Mouse (Mus musculus): ENCODE results near the gene Irgm2. TPM values are rescaled to one million over a fixed set of nuclear protein-coding genes. Genes with fewer than 3 reads are reported as not detected.
A peak's percentile ranks its signal among the peaks of the same experiment; 100 is the strongest.

Gene Irgm2
- polyA plus RNA-seq, 1 experiment from 2014 or later = 1.5 TPM

GRCm38 (mm10) chr11:58198663-58199062, 755 bp upstream of the Irgm2 start:
- Histone ChIP-seq H3K27me3 (ENCODE audit: control insufficient read depth, insufficient read depth, low read length) (no peaks in the 10 kb centered on the region), H3K4me1 (ENCODE audit: control insufficient read depth, insufficient read depth, low read length) (no peaks in the 10 kb centered on the region), H3K9ac (replicated peaks; ENCODE audit: low read length) (no peak overlapping the region), H3K9me3 (replicated peaks; ENCODE audit: control insufficient read depth, low read length) (no peaks in the 10 kb centered on the region), H3K27ac (replicated peaks; ENCODE audit: low read depth, low read length) (no peak overlapping the region), H3K4me2 (ENCODE audit: low read depth, low read length) (no peak overlapping the region), H3K36me3 (replicated peaks; ENCODE audit: control insufficient read depth, insufficient read depth, low read depth, low read length) (no peaks in the 10 kb centered on the region), H3K4me3 (ENCODE audit: low read depth, low read length) (no peak overlapping the region)
- no peak for DNase-seq (ENCODE audit: low spot score)
- ATAC-seq (replicated peaks; ENCODE audit: insufficient number of reproducible peaks, low FRiP score, low TSS enrichment, low read depth) = no peak
- 89% methylated on average over 4 of the region's 4 CpGs for WGBS

GRCm38 (mm10) chr11:58200226-58200625, 808 bp downstream of the Irgm2 start:
- WGBS = 89% methylated on average over 4 of the region's 4 CpGs

GRCm38 (mm10) chr11:58201052-58201451, 1.6 kb downstream of the Irgm2 start:
- H3K4me1 ChIP-seq (ENCODE audit: control insufficient read depth, insufficient read depth, low read length) = no peaks in the 10 kb centered on the region

More at GRCm38 (mm10) chr11:58200226-58200625, 808 bp downstream of the Irgm2 start:
- Histone ChIP-seq H3K4me3 (ENCODE audit: low read depth, low read length) (no peak overlapping the region), H3K27ac (replicated peaks; ENCODE audit: low read depth, low read length) (no peak overlapping the region), H3K4me2 (ENCODE audit: low read depth, low read length) (no peak overlapping the region), H3K9me3 (replicated peaks; ENCODE audit: control insufficient read depth, low read length) (no peaks in the 10 kb centered on the region), H3K36me3 (replicated peaks; ENCODE audit: control insufficient read depth, insufficient read depth, low read depth, low read length) (no peaks in the 10 kb centered on the region), H3K4me1 (ENCODE audit: control insufficient read depth, insufficient read depth, low read length) (no peaks in the 10 kb centered on the region), H3K9ac (replicated peaks; ENCODE audit: low read length) (no peak overlapping the region), H3K27me3 (ENCODE audit: control insufficient read depth, insufficient read depth, low read length) (no peaks in the 10 kb centered on the region)
- no peak for DNase-seq (ENCODE audit: low spot score)
- ATAC-seq (replicated peaks; ENCODE audit: insufficient number of reproducible peaks, low FRiP score, low TSS enrichment, low read depth) = no peak

DNA sequence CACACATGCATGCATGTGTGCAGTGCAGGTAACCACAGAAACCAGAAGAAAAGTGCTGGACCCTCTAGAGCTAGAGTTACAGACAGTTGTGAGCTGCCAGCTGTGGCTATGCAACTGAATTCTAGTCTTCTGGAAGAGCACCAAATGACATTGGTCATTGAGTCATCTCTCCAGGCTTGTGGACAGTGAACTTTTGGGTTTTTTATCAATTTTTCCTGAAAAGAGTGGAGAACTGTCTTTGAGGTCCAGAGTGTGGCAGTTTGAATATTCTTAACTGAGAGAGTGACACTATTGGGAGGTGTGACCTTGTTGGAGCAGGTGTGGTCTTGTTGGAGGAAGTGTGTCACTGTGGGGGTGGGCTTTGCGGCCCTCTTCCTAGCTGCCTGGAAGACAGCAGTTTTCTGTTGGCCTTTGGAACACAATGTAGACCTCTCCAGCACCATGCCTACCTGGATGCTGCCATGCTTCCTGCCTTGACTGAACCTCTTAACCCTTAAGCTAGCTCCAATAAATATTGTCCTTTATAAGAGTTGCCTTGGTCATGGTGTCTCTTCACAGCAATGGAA, 11.0 kb downstream of the Irgm2 start:
- Histone ChIP-seq H3K27me3 (ENCODE audit: control insufficient read depth, insufficient read depth, low read length) (no peaks in the 10 kb centered on the region), H3K9ac (replicated peaks; ENCODE audit: low read length) (no peak overlapping the region), H3K4me2 (ENCODE audit: low read depth, low read length) (no peak overlapping the region), H3K9me3 (replicated peaks; ENCODE audit: control insufficient read depth, low read length) (no peaks in the 10 kb centered on the region), H3K27ac (replicated peaks; ENCODE audit: low read depth, low read length) (no peak overlapping the region), H3K4me1 (ENCODE audit: control insufficient read depth, insufficient read depth, low read length) (no peaks in the 10 kb centered on the region), H3K4me3 (ENCODE audit: low read depth, low read length) (no peak overlapping the region), H3K36me3 (replicated peaks; ENCODE audit: control insufficient read depth, insufficient read depth, low read depth, low read length) (no peaks in the 10 kb centered on the region)
- DNase-seq (ENCODE audit: low spot score) (no peak), ATAC-seq (replicated peaks; ENCODE audit: insufficient number of reproducible peaks, low FRiP score, low TSS enrichment, low read depth) (no peak)
- 95% methylated on average over 1 of the region's 1 CpGs for WGBS

More at GRCm38 (mm10) chr11:58201052-58201451, 1.6 kb downstream of the Irgm2 start:
- Histone ChIP-seq H3K4me3 (ENCODE audit: low read depth, low read length) (no peak overlapping the region), H3K36me3 (replicated peaks; ENCODE audit: control insufficient read depth, insufficient read depth, low read depth, low read length) (no peaks in the 10 kb centered on the region), H3K27ac (replicated peaks; ENCODE audit: low read depth, low read length) (no peak overlapping the region), H3K27me3 (ENCODE audit: control insufficient read depth, insufficient read depth, low read length) (no peaks in the 10 kb centered on the region), H3K9me3 (replicated peaks; ENCODE audit: control insufficient read depth, low read length) (no peaks in the 10 kb centered on the region), H3K4me2 (ENCODE audit: low read depth, low read length) (no peak overlapping the region), H3K9ac (replicated peaks; ENCODE audit: low read length) (no peak overlapping the region)
- no peak for DNase-seq (ENCODE audit: low spot score)
- 84% methylated on average over 12 of the region's 12 CpGs for WGBS
- no peak for ATAC-seq (replicated peaks; ENCODE audit: insufficient number of reproducible peaks, low FRiP score, low TSS enrichment, low read depth)

- DNase-seq (ENCODE audit: low spot score) (no peak), ATAC-seq (replicated peaks; ENCODE audit: insufficient number of reproducible peaks, low FRiP score, low TSS enrichment, low read depth) (no peak)
- no peaks in the 10 kb centered on the region for H3K4me1 ChIP-seq (ENCODE audit: control insufficient read depth, insufficient read depth, low read length)
- H3K27ac ChIP-seq (replicated peaks; ENCODE audit: low read depth, low read length) = no peak overlapping the region
- WGBS = 28% methylated on average over 9 of the region's 9 CpGs
- no peak overlapping the region for H3K9ac ChIP-seq (replicated peaks; ENCODE audit: low read length)
- no peaks in the 10 kb centered on the region for H3K27me3 ChIP-seq (ENCODE audit: control insufficient read depth, insufficient read depth, low read length)
- no peak overlapping the region for H3K4me2 ChIP-seq (ENCODE audit: low read depth, low read length)
- no peak overlapping the region for H3K4me3 ChIP-seq (ENCODE audit: low read depth, low read length)
- H3K36me3 ChIP-seq (replicated peaks; ENCODE audit: control insufficient read depth, insufficient read depth, low read depth, low read length) = no peaks in the 10 kb centered on the region
- H3K9me3 ChIP-seq (replicated peaks; ENCODE audit: control insufficient read depth, low read length) = no peaks in the 10 kb centered on the region
These were observed 11.8 kb downstream of the Irgm2 start for GRCm38 (mm10) chr11:58211062-58211681.

DNA sequence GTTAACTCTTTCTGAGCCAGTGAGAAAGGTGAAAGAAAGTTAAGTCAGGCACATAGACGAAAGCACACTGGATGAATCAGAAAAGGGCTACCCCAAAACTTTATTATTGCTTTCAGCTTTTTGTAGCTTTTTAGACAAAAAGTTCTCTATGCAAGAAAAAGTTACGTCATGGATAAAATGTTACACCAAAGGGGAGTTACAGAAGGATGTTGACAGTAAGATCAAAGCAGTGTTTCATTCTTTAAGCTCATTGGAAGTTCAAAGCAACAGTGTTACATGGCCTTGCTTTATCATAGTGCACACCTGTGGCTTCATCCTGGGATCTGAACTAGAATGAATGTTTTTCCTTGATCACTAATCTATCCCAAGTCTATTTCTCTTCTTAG, 12.3 kb downstream of the Irgm2 start:
- ATAC-seq (replicated peaks; ENCODE audit: insufficient number of reproducible peaks, low FRiP score, low TSS enrichment, low read depth) (no peak), DNase-seq (ENCODE audit: low spot score) (no peak)
- H3K27me3 ChIP-seq (ENCODE audit: control insufficient read depth, insufficient read depth, low read length) = no peaks in the 10 kb centered on the region
- no peak overlapping the region for H3K9ac ChIP-seq (replicated peaks; ENCODE audit: low read length)
- 12% methylated on average over 2 of the region's 2 CpGs for WGBS
- H3K9me3 ChIP-seq (replicated peaks; ENCODE audit: control insufficient read depth, low read length) = no peaks in the 10 kb centered on the region
- H3K4me1 ChIP-seq (ENCODE audit: control insufficient read depth, insufficient read depth, low read length) = no peaks in the 10 kb centered on the region
- H3K27ac ChIP-seq (replicated peaks; ENCODE audit: low read depth, low read length) = no peak overlapping the region
- no peaks in the 10 kb centered on the region for H3K36me3 ChIP-seq (replicated peaks; ENCODE audit: control insufficient read depth, insufficient read depth, low read depth, low read length)
- H3K4me2 ChIP-seq (ENCODE audit: low read depth, low read length) = no peak overlapping the region
- no peak overlapping the region for H3K4me3 ChIP-seq (ENCODE audit: low read depth, low read length)

- Histone ChIP-seq H3K27me3 (ENCODE audit: control insufficient read depth, insufficient read depth, low read length) (no peaks in the 10 kb centered on the region), H3K4me1 (ENCODE audit: control insufficient read depth, insufficient read depth, low read length) (no peaks in the 10 kb centered on the region), H3K4me3 (ENCODE audit: low read depth, low read length) (no peak overlapping the region), H3K36me3 (replicated peaks; ENCODE audit: control insufficient read depth, insufficient read depth, low read depth, low read length) (no peaks in the 10 kb centered on the region), H3K9me3 (replicated peaks; ENCODE audit: control insufficient read depth, low read length) (no peaks in the 10 kb centered on the region), H3K27ac (replicated peaks; ENCODE audit: low read depth, low read length) (no peak overlapping the region), H3K9ac (replicated peaks; ENCODE audit: low read length) (no peak overlapping the region), H3K4me2 (ENCODE audit: low read depth, low read length) (no peak overlapping the region)
- DNase-seq (ENCODE audit: low spot score) = no peak
- 85% methylated on average over 7 of the region's 7 CpGs for WGBS
- no peak for ATAC-seq (replicated peaks; ENCODE audit: insufficient number of reproducible peaks, low FRiP score, low TSS enrichment, low read depth)
These were observed 14.4 kb downstream of the Irgm2 start for GRCm38 (mm10) chr11:58213673-58214342.

DNA sequence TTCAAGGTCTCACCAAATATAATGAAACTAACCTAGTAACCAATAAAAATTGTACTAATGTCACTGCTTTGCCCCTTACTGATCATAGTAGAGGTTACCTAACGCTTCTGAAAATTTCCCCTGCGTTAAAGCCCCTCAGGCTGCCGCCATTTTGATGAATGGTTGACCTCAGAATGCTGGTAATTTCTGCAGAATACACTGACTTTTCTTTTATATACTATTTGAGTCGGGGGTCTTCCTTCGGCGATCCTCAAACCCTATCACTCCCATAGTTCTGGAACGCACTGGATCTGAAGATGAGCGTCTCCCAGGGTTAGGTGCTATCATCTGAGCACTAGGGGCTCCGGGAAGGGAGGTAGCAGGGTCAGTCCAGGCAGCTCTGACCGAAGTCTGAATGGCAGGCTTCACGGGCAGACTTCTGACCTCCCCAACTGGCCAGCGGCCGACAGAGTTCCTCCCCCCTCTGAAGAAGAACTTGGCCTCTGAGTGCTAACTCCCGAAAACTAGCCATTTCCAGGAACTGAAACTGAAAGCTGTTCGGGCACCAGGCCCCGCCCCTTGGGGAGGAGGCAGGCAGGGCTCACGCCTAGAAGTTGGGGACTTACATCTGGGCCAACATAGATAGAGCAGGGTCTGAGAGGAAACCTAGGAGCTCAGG, 15.1 kb downstream of the Irgm2 start:
- Histone ChIP-seq H3K27me3 (ENCODE audit: control insufficient read depth, insufficient read depth, low read length) (no peaks in the 10 kb centered on the region), H3K9ac (replicated peaks; ENCODE audit: low read length) (no peak overlapping the region), H3K36me3 (replicated peaks; ENCODE audit: control insufficient read depth, insufficient read depth, low read depth, low read length) (no peaks in the 10 kb centered on the region), H3K9me3 (replicated peaks; ENCODE audit: control insufficient read depth, low read length) (no peaks in the 10 kb centered on the region), H3K27ac (replicated peaks; ENCODE audit: low read depth, low read length) (no peak overlapping the region), H3K4me1 (ENCODE audit: control insufficient read depth, insufficient read depth, low read length) (no peaks in the 10 kb centered on the region), H3K4me3 (ENCODE audit: low read depth, low read length) (peak overlapping the region; percentile 21), H3K4me2 (ENCODE audit: low read depth, low read length) (peak overlapping the region; percentile 37)
- DNase-seq (ENCODE audit: low spot score) (peak; percentile 33), ATAC-seq (replicated peaks; ENCODE audit: insufficient number of reproducible peaks, low FRiP score, low TSS enrichment, low read depth) (no peak)
- WGBS = 45% methylated on average over 16 of the region's 17 CpGs

All from embryonic facial prominence, embryonic 11.5 days (tissue).